Mouse (Mus musculus) G1E (cell line): ENCODE results near the gene Aqp12.

Source experiments
- CTCF ChIP-seq: IDR thresholded peaks from 2 replicates; pipeline ENCODE4 v1.5.1; 2012; ENCODE audit warnings: low read depth, low read length, inconsistent platforms, mixed read lengths
- GATA1 ChIP-seq: IDR thresholded peaks from 2 replicates; pipeline ENCODE4 v1.6.1; 2012; ENCODE audit warnings: borderline replicate concordance, low read length, inconsistent platforms, mixed read lengths
- POLR2AphosphoS5 ChIP-seq: IDR thresholded peaks from 2 replicates; pipeline ENCODE4 v1.6.1; 2012; ENCODE audit warnings: low read depth, low read length, inconsistent platforms; ENCODE audit not compliant: insufficient replicate concordance
- TAL1 ChIP-seq: conservative IDR thresholded peaks from 2 replicates; pipeline ENCODE4 v1.6.1; 2012; ENCODE audit warnings: low read depth, low read length, inconsistent platforms, mixed read lengths

DNA sequence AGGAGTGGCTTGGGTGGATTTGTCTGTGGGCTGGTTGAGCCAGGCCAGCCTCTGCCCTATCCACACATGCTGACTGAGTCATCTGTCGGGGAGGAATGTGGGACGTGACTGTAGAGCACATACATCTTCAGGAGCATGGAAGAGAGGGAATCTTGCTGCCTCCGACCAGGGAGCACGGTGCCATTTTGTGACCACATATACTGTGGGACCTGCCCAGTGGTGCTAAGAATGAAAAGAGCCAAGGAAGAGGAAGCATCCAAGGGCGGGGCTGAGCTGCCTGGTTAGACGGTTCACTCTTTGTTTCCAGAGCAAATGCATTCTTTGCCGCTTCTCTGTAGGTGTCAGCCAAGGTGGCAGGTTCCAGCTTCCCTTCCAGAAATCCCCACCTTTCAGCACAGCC lies 27.5 kb upstream of the Aqp12 start:
- TF ChIP-seq GATA1 (no peak), TAL1 (no peak), CTCF (no peak), POLR2AphosphoS5 (no peak)
